Mouse (Mus musculus): ENCODE results near the gene H2-M10.4.

GRCm38 (mm10) chr17:36456260-36456659 lies 5.9 kb downstream of the H2-M10.4 start:
- TF ChIP-seq CTCF (IDR thresholded peaks at IDR 0.05; ENCODE audit: control insufficient read depth, insufficient read depth, insufficient replicate concordance, low read depth, low read length), result no peak
- no peak for TF ChIP-seq POLR2A (IDR thresholded peaks at IDR 0.05; ENCODE audit: control insufficient read depth, low read depth, low read length)

Data from testis, adult 2 months (tissue).